Mouse (Mus musculus) Patski (cell line): Measurements from ENCODE around the gene Birc5. TPM values are rescaled to one million over a fixed set of nuclear protein-coding genes. Genes with fewer than 3 reads are reported as not detected.

ENCODE experiments used
- ATAC-seq: fragments of 100-300 bp; one replicate; pipeline ENCODE4 v1.8.0; 2021
- CTCF ChIA-PET: fragments of 350-600 bp; sonication (Branson Sonifier 250); formaldehyde crosslinking; loops from one replicate; lab custom pipeline; 2022; ENCODE audit warnings: inconsistent platforms; lab: Charles Lee
- POLR2A ChIA-PET: fragments of 350-600 bp; sonication (Branson Sonifier 250); formaldehyde crosslinking; loops from one replicate; lab custom pipeline; 2022; ENCODE audit warnings: antibody characterized with exemption, inconsistent platforms; lab: Charles Lee
- DNase-seq: peaks from one replicate; pipeline ENCODE4 v3.0.0-alpha.2; 2011; ENCODE audit warnings: low read depth, low spot score
- H3K27me3 ChIP-seq: fragments of 371-371 bp; one replicate; pipeline ENCODE4 v1.5.1; 2021
- CTCF ChIP-seq: fragments of 100-300 bp; IDR thresholded peaks from one replicate; pipeline ENCODE4 v1.5.1; 2021
- in situ Hi-C: fragments of 300-500 bp; cut with MboI; formaldehyde crosslinking; loops from 3 replicates; pipeline ENCODE4 v1.11.1; 2018; ENCODE audit warnings: low pct_unique_long_range_greater_than_20kb, mixed read lengths
- polyA plus RNA-seq: library from polyadenylated mRNA; unstranded; gene quantifications from one replicate; pipeline ENCODE4 v1.2.3, GENCODE M21; 2021

The Birc5 gene
- polyA plus RNA-seq, 1 experiment from 2014 or later, result 79.5 TPM

- ATAC-seq (no peak), DNase-seq (no peak)
- no peaks in the 10 kb centered on the region for H3K27me3 ChIP-seq
- ChIA-PET CTCF (no interaction called here), POLR2A (interaction anchor here (0.7 kb wide), 1 partner anchor 512 kb away, joined by 3 read pairs; no protein-coding TSS in a partner anchor)
- no peak for TF ChIP-seq CTCF
- in situ Hi-C loops, result no loop called here
Measured at GRCm38 (mm10) chr11:117854241-117854640, 5.2 kb downstream of the Birc5 start.

- POLR2A ChIA-PET, result no interaction called here
- in situ Hi-C loops, result no loop called here
- DNase-seq, result no peak
- CTCF ChIA-PET, result interaction anchor here (1.2 kb wide), 1 partner anchor 175 kb away, joined by 3 read pairs; no protein-coding TSS in a partner anchor
- no peaks in the 10 kb centered on the region for H3K27me3 ChIP-seq
- ATAC-seq, result no peak
- no peak for TF ChIP-seq CTCF
Measured at GRCm38 (mm10) chr11:117855360-117855759, 6.3 kb downstream of the Birc5 start.

- TF ChIP-seq CTCF, result no peak
- H3K27me3 ChIP-seq, result no peaks in the 10 kb centered on the region
- CTCF ChIA-PET, result interaction anchor here (0.9 to 1.2 kb wide), 2 partner anchors 174 to 180 kb away, joined by 3 read pairs; no protein-coding TSS in a partner anchor
- in situ Hi-C loops, result no loop called here
- ATAC-seq (no peak), DNase-seq (no peak)
- POLR2A ChIA-PET, result no interaction called here
Measured at GRCm38 (mm10) chr11:117855975-117856374, 6.9 kb downstream of the Birc5 start.

GRCm38 (mm10) chr11:117857462-117857861, 8.4 kb downstream of the Birc5 start:
- DNase-seq (no peak), ATAC-seq (no peak)
- ChIA-PET CTCF (no interaction called here), POLR2A (interaction anchor here (1.0 kb wide), 1 partner anchor 20 kb away, joined by 3 read pairs; no protein-coding TSS in a partner anchor)
- no peak for TF ChIP-seq CTCF
- in situ Hi-C loops, result no loop called here
- no peaks in the 10 kb centered on the region for H3K27me3 ChIP-seq

- in situ Hi-C loops, result no loop called here
- ChIA-PET POLR2A (no interaction called here), CTCF (no interaction called here)
- no peak for TF ChIP-seq CTCF
- DNase-seq (no peak), ATAC-seq (no peak)
- no peaks in the 10 kb centered on the region for H3K27me3 ChIP-seq
Measured at GRCm38 (mm10) chr11:117858392-117858791, 9.3 kb downstream of the Birc5 start.

GRCm38 (mm10) chr11:117860601-117861000, 11.6 kb downstream of the Birc5 start, which contains the start of gene Tmem235:
Gene Tmem235 (plus strand): TSS chr11:117860752.
- no peak for TF ChIP-seq CTCF
- ATAC-seq (no peak), DNase-seq (no peak)
- ChIA-PET POLR2A (interaction anchor here (1.0 kb wide), 1 partner anchor 35 kb away, joined by 3 read pairs; the partner anchor contains the start of genes Afmid and Tk1), CTCF (no interaction called here)
- in situ Hi-C loops, result no loop called here
- no peaks in the 10 kb centered on the region for H3K27me3 ChIP-seq

- ChIA-PET POLR2A (no interaction called here), CTCF (no interaction called here)
- no peak for DNase-seq
- ATAC-seq, result no peak
- in situ Hi-C loops, result no loop called here
- no peaks in the 10 kb centered on the region for H3K27me3 ChIP-seq
- no peak for TF ChIP-seq CTCF
Measured at GRCm38 (mm10) chr11:117863174-117863856, 14.3 kb downstream of the Birc5 start.

- no peak for TF ChIP-seq CTCF
- ChIA-PET CTCF (interaction anchor here (0.8 to 1.7 kb wide), 4 partner anchors 10 to 239 kb away, joined by 3 to 4 read pairs (median 3); no protein-coding TSS in a partner anchor), POLR2A (no interaction called here)
- ATAC-seq (no peak), DNase-seq (no peak)
- in situ Hi-C loops, result loop anchor here (5.0 kb wide), 1 partner anchor 352 kb away; no protein-coding TSS in a partner anchor
- H3K27me3 ChIP-seq, result no peaks in the 10 kb centered on the region
Measured at GRCm38 (mm10) chr11:117864805-117865204, 15.8 kb downstream of the Birc5 start.

- CTCF ChIA-PET, result interaction anchor here (1.3 to 1.7 kb wide), 2 partner anchors 8 to 235 kb away, joined by 3 read pairs; no protein-coding TSS in a partner anchor
- no peaks in the 10 kb centered on the region for H3K27me3 ChIP-seq
- TF ChIP-seq CTCF, result no peak
- in situ Hi-C loops, result loop anchor here (5.0 kb wide), 1 partner anchor 351 kb away; no protein-coding TSS in a partner anchor
- POLR2A ChIA-PET, result no interaction called here
- ATAC-seq (no peak), DNase-seq (no peak)
Measured at GRCm38 (mm10) chr11:117865988-117866387, 16.9 kb downstream of the Birc5 start.

GRCm38 (mm10) chr11:117870688-117871365, 21.8 kb downstream of the Birc5 start:
- CTCF ChIA-PET, result interaction anchor here (0.7 to 1.5 kb wide), 7 partner anchors 10 to 233 kb away, joined by 3 to 5 read pairs (median 3); no protein-coding TSS in a partner anchor
- no peak for TF ChIP-seq CTCF
- POLR2A ChIA-PET, result no interaction called here
- H3K27me3 ChIP-seq, result no peaks in the 10 kb centered on the region
- in situ Hi-C loops, result loop anchor here (5.0 kb wide), 1 partner anchor 231 kb away; no protein-coding TSS in a partner anchor
- ATAC-seq, result no peak
- no peak for DNase-seq
